Mouse (Mus musculus): ENCODE results near the gene Hectd4.

Gene Hectd4

DNA sequence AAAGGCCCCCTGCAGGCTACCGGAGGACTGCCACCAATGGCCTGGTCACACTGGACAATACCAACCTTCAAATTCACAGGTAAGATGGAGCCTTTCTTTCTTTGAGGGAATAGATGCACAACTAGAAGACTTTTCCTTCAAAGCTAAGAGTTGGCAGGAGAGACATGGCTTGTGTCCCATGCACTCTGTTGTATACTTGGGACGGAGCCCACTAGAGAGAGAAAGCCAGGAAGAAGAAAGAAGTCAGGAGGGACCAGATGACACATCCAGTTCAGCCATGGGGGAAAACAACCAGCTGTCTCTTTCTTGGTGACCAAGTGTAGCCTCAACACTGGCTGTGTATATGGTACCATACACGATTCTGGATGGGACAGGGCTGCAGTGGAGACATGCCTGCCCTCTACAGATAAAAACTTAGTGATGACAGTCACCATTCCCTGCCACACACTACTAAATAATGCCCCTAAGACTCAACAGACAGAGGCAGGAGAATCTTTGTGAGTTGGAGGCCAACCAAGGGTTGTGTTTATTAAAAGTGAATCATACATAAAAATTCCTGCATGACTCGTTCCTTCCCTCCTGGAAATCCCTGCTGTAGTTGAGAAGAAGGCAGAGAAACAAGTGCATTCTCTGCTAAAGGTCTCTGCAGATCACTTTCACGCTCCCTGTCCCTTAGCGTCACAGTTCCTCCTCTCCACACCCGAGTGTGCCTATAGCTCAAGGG is 119.7 kb downstream of the Hectd4 start:
- CTCF ChIA-PET, result interaction anchor here in 2 of 4 experiments (0.6 to 0.7 kb wide), 3 partner anchors 44 to 1221 kb away, joined by 3 to 4 read pairs (median 3); no protein-coding TSS in a partner anchor
- POLR2A ChIA-PET, result interaction anchor here in 2 of 4 experiments (1.2 to 2.9 kb wide), 3 partner anchors 8 to 58 kb away, joined by 3 to 15 read pairs (median 6); partner anchors contain the start of gene Naa25 (in 1 of the 2)

DNA sequence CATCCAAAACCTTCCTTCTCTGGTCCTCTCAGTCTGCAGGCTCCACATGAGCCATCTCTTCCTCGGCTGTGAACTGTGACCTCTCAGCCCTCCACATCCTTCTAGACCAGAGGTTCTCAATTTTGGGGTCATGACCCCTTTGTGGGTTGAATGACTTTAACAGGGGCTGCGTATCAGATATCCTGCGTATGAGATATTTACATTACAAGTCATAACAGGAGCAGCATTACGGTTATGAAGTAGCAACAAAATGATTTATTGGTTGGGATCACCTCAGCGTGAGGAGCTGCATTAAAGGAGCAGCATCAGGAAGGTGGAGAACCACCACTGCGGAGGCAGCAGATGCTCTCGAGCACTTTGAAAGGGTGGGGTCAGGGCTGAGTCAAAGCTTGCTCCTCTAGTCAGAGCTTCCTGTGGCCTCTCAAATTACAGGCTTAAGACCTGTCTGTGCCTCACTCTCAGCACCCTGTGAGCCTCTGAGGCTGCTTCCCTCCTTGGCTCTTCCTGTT is 121.0 kb downstream of the Hectd4 start:
- ChIA-PET CTCF (interaction anchor here in 1 of 4 experiments (0.6 to 0.7 kb wide), 2 partner anchors 54 to 108 kb away, joined by 3 read pairs; no protein-coding TSS in a partner anchor), POLR2A (interaction anchor here in 2 of 4 experiments (0.5 to 2.9 kb wide), 6 partner anchors 10 to 151 kb away, joined by 3 to 15 read pairs (median 4); no protein-coding TSS in a partner anchor)

DNA sequence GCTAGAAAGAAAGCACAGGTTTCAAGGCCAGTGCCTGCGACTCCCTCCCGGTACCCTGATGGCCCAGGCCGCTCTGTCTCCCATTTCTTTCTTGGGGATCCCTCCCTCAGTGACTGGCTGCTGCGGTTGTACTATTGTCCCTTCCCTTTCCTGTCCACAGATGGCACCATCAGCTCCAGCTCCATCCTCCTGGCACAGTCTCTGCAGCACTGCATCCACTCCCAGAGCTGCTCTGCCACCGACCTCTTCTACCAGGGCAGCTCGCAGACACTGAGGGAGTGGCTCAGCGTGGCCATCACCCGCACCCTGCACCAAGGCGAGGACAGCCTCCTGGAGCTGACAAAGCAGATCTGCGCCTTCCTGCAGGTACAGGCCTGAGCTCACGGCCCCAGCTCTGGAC is 122.5 kb downstream of the Hectd4 start:
- ChIA-PET POLR2A (interaction anchor here in 3 of 4 experiments (0.9 to 1.9 kb wide), 10 partner anchors 9 to 152 kb away, joined by 3 to 7 read pairs (median 4); partner anchors contain the start of gene Naa25 (in 1 of the 3)), CTCF (interaction anchor here in 2 of 4 experiments (0.6 to 1.2 kb wide), 3 partner anchors 47 to 746 kb away, joined by 3 to 4 read pairs (median 4); no protein-coding TSS in a partner anchor)

DNA sequence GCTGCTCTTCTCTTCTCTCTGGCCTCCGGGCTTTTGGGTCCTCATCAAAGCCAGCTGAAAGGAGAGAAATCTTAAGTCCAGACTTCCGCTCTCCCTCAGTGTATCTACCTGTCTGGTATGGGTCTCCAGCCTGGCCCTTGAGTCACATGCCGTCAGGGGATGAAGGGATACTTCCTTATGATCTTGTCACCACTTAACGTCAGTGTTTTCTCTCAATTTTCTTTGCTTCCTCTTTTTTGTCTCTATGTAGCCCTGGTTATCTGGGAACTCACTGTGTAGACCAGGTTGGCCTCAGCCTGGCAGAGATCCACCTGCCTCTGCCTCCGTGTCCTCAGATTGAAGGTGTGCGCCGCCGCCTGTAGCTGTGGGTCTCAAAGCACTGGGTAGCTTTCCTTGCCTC is 124.0 kb downstream of the Hectd4 start:
- POLR2A ChIA-PET, result interaction anchor here in 2 of 4 experiments (0.6 to 1.6 kb wide), 6 partner anchors 10 to 532 kb away, joined by 3 to 4 read pairs (median 3); partner anchors contain the start of gene Oas1c (in 1 of the 2)
- CTCF ChIA-PET, result no interaction called here

DNA sequence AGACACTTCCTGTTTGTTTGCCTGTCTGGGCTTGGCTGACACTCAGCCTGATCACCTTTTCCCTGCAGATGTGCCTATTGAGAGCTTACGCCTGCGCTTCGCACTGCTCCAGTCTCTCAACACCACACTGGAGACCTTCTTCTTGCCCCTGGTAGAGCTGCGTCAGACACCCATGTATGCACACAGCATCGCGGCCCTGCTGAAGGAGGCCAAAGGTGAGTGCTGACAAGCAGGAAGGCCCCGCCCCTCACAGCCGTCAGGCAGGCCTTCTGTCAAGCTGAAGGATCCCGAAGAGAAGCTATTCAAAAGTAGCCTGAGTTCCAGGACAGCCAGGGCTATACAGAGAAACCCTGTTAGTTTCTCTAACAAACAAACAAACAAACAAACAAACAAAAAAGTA is 139.2 kb downstream of the Hectd4 start:
- POLR2A ChIA-PET, result interaction anchor here in 2 of 4 experiments (0.5 to 1.7 kb wide), 3 partner anchors 11 to 30 kb away, joined by 3 to 5 read pairs (median 4); no protein-coding TSS in a partner anchor
- CTCF ChIA-PET, result no interaction called here

DNA sequence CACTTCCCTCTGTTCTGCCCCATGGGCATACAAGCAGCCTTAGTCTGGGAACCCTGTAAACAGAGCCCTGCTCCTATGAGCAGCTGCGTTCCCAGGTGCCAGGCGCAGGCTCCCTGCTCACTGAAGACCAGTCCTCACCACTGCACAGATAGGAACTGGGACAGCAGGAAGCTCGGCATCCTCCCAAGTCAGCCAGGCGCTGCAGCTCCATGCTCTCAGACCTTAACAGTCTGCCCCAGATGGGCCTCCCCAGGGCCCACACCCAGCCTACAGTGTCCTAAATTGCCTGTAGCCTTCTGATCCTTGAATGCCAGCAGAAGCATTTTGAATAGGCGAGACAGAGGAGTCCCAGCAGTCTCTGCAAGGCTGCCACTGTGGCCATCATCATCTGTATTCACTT is 141.7 kb downstream of the Hectd4 start:
- ChIA-PET POLR2A (interaction anchor here in 2 of 4 experiments (1.0 to 1.9 kb wide), 2 partner anchors 8 to 12 kb away, joined by 3 read pairs; no protein-coding TSS in a partner anchor), CTCF (no interaction called here)

DNA sequence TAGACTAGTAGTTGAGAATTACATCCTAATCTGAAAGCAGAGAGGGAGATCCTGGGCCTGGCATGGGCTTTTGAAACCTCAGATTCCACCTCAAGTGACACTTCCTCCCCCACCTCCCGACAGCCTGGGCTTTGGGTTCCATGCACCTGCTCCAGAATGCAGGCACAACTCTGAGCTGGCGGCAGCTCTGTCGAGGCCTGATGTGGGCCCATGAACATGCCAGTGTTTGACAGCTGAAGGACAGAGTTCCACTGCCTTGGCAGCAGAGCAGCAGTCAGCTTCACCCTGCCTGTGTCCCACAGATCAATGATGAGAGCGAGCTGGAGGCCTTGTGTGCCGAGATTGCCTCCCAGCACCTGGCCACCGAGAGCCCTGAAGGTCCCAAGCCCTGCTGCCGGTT is 143.4 kb downstream of the Hectd4 start:
- ChIA-PET CTCF (no interaction called here), POLR2A (no interaction called here)

DNA sequence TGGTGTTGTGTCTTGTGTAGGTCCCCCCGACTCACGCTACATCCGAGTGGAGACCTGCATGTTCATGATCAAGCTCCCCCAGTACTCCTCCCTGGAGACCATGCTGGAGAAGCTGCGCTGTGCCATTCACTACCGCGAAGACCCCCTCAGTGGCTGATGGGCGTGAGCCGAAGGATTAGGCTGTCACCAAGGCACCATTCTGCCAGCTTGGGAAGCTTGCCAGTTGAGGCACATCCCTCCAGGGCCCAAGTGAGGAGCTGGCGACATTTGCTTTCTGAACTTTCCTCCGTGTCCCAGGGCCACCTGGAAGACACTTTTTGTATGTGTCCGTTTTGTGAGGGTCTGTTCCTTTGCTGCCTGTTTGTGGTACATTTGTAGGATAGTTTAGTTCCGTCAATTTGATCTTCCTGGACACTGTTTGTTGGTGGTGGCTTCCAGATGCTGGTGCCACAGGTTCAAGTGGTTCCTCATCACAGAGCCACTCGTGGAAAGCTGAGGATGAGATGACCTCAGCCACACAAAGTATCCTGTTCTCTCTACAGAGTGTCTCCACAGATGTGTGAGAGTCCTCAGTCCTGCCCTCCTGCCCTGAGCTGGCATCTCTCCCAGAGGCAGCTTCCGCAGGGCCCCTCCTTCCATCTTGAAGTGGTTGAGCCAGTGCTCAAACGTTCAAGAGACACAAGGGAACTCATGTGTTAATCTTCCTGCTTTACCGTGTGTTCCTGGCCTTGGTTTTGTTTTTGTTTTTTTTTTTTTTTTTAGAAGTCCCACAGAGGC is 146.6 kb downstream of the Hectd4 start:
- CTCF ChIA-PET, result interaction anchor here in 1 of 4 experiments (0.6 kb wide), 1 partner anchor 13 kb away, joined by 3 read pairs; no protein-coding TSS in a partner anchor
- POLR2A ChIA-PET, result interaction anchor here in 2 of 4 experiments (0.6 to 1.3 kb wide), 7 partner anchors 9 to 97 kb away, joined by 3 to 4 read pairs (median 3); partner anchors contain the start of gene Trafd1 (in 1 of the 2)

DNA sequence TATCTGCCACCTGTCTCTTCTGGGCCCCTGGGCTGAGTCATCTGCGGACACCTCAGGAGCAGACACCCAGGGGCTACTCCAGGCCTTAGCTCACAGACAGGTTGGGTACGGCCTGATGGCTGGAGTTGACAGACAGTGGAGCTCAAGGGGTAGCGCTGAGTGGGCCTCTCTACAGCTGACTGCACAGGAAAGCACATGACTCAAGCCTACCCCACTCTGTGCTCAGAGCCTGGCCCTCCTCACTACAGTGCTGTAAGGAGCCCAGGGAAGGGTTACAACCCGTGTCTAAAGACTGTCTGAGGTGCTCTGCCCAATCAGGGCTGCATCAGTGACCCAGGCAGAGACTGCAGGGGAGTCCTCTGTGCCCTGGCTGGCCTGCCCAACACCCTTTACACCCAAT is 147.2 kb downstream of the Hectd4 start:
- CTCF ChIA-PET, result no interaction called here
- POLR2A ChIA-PET, result interaction anchor here in 3 of 4 experiments (0.6 to 1.5 kb wide), 8 partner anchors 9 to 97 kb away, joined by 3 to 4 read pairs (median 3); partner anchors contain the start of gene Trafd1 (in 1 of the 3)

DNA sequence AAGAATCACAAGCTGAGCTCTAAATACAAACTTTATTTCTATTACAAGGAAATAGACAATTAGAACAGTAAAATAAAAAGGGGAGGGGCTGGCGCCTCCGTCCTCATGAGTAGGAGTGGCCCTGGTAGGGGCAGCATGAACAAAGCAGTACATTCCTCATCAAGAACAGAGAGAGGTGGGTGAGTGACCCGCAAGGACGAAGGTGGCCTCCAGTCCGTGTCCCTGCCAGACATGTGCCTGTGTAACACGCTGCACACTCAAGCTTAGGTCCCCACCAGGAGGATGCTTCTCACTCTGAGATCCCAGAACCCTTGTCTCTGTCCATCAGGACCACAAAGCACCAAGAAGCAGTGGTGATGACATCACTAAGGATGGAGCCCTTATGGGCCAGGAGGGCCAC is 151.7 kb downstream of the Hectd4 start:
- POLR2A ChIA-PET, result interaction anchor here in 2 of 4 experiments (0.8 to 1.3 kb wide), 7 partner anchors 15 to 168 kb away, joined by 3 to 5 read pairs (median 3); partner anchors contain the start of genes Naa25 (in 1 of the 2) and Rpl6 (in 1 of the 2)
- CTCF ChIA-PET, result interaction anchor here in 1 of 4 experiments (0.6 to 1.0 kb wide), 2 partner anchors 139 to 246 kb away, joined by 3 to 5 read pairs; no protein-coding TSS in a partner anchor

DNA sequence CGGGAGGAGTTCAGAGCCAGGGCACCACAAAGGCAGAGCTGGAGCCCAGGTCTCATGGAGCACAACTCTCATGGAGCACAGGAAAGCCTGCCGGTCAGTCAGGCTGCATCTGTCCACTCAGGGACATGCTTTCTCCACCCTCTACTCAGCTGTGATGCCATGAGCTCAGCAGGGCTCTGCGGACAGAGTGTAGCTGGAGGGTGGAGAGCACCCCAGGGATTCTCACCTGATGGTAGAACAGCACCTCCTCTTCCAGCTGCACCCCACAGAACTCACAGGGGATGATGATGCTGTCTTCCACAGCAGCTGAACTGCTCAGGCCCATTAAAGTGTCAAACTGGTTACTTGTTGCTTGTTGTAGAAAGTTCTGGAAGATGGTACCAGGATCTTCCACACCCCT is 154.8 kb downstream of the Hectd4 start:
- CTCF ChIA-PET, result interaction anchor here in 2 of 4 experiments (0.6 kb wide), 2 partner anchors 10 to 23 kb away, joined by 3 to 4 read pairs; partner anchors contain the start of genes Naa25 (in 1 of the 2) and Trafd1 (in 1 of the 2)
- POLR2A ChIA-PET, result interaction anchor here in 3 of 4 experiments (0.5 to 2.2 kb wide), 9 partner anchors 10 to 441 kb away, joined by 3 to 8 read pairs (median 4); partner anchors contain the start of genes Naa25 (in 2 of the 3) and Rpl6 (in 1 of the 3)

DNA sequence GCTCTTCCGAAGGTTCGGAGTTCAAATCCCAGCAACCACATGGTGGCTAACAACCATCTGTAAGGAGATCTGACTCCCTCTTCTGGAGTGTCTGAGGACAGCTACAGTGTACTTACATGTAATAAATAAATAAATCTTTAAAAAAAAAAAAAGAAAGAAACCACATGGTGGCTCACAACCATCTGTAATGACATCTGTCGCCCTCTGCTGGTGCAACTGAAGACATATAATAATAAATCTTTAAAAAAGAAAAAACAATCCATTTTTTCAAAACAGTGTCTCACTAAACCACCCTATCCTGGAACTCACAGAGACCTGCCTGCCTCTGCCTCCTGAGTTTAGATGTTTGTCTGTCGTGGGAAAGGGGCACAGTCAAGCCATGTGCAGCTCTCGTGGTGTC is 157.0 kb downstream of the Hectd4 start:
- CTCF ChIA-PET, result interaction anchor here in 3 of 4 experiments (0.6 to 1.2 kb wide), 8 partner anchors 8 to 584 kb away, joined by 3 to 7 read pairs (median 3); partner anchors contain the start of gene Trafd1 (in 1 of the 3)
- POLR2A ChIA-PET, result interaction anchor here in 2 of 4 experiments (0.6 to 1.9 kb wide), 3 partner anchors 10 to 166 kb away, joined by 3 to 5 read pairs (median 3); no protein-coding TSS in a partner anchor

DNA sequence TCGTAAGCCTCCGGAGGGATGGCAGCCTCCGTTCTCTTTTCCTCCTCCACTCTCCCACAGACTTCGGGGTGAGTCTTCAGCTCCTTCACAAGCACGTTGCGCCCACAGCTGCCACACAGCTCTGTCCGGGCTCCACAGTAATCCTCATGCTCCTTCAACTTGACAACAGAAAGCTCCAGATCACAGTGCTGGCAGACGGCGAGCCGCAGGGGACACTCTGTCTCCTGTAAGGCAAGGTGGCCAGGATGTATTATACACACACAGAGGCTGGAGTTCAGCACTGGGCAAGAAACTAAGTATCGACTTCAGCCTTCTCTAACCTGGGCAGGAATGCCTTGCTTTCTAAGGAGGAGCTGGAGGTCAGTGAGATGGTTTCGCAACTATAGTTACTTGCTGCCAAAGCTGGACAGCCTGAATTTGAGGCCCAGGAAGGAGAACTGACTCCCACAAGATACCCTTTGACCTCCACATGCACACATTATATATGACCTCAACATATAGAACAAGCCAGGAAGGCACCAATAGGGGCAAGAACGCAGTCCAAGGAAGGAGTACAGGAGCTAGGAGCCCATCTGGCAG is 158.7 kb downstream of the Hectd4 start:
- ChIA-PET CTCF (interaction anchor here in 3 of 4 experiments (0.6 to 1.3 kb wide), 5 partner anchors 11 to 384 kb away, joined by 3 to 5 read pairs (median 4); no protein-coding TSS in a partner anchor), POLR2A (interaction anchor here in 2 of 4 experiments (1.0 to 1.3 kb wide), 3 partner anchors 17 to 163 kb away, joined by 3 to 4 read pairs (median 3); partner anchors contain the start of gene Naa25 (in 1 of the 2))

DNA sequence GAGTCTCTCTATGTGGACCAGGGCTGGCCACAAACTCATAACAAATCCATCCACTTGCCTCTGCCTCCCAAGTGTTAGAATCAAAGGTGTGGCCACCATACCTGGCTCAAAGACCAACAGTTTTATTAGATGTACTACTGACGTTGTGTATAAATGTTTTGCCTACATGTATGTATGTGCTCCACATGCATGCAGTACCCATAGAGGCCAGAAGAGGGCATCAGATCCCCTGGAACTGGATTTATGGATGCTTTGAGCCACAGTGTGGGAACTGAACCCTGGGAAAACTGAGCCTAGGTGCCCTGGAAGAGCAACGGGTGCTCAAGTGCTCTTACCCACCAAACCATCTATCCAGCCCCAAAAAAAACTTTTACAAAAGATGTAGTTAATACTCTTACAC is 160.7 kb downstream of the Hectd4 start:
- POLR2A ChIA-PET, result interaction anchor here in 2 of 4 experiments (1.0 to 1.8 kb wide), 2 partner anchors 16 to 161 kb away, joined by 3 to 8 read pairs; partner anchors contain the start of genes Hectd4 (in 1 of the 2) and Naa25 (in 1 of the 2)
- CTCF ChIA-PET, result interaction anchor here in 3 of 4 experiments (0.6 to 1.5 kb wide), 9 partner anchors 9 to 97 kb away, joined by 3 to 9 read pairs (median 4); no protein-coding TSS in a partner anchor

DNA sequence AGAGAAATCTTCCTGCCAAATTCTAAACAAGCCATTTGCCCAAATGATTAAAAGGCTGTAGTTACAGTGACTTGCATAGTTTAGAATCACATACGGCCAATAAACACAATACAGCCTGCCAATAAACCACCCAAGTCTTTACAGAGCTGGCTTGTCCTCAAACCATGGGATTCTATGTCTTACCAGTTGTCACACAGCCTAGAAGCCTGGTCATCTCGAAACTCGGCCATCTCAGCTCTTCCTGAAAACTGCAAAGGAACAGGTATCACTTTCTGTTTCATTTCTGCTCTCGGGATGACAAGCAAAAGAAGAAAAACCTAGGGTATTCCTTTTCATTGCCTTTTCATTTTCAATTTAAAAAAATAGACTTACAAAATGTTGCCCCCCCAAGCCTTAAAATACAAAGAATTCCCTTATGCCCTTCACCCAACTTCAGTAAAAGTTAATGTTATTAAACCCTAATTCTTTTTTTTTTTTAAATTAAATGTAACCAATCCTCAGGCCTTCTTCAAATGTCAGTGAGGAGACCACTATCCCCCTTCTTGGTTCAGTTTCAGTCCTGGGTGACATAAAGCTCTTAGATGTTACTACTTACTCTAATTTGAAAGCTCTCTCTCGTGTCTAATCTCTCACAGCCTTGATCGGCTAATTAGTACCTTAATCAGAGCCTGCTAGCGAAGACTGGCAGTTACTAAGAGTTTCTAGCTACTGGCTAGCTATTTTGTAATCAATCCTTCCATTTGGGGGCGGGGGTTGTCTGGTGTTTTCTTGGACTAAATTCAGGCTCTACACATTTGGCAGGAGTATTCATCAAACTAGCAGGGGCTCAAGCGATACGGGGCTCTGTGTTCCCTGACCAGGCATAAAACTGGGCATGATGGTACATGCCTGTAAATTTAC is 164.1 kb downstream of the Hectd4 start:
- CTCF ChIA-PET, result interaction anchor here in 3 of 4 experiments (0.7 to 1.0 kb wide), 3 partner anchors 94 to 168 kb away, joined by 3 to 8 read pairs (median 3); no protein-coding TSS in a partner anchor
- POLR2A ChIA-PET, result interaction anchor here in 2 of 4 experiments (0.6 to 8.6 kb wide), 13 partner anchors 10 to 180 kb away, joined by 3 to 94 read pairs (median 4); partner anchors contain the start of genes Naa25 (in 2 of the 2) and Hectd4 (in 1 of the 2)
